Mouse (Mus musculus): ENCODE results near the gene Mink1. TPM values are rescaled to one million over a fixed set of nuclear protein-coding genes. Genes with fewer than 3 reads are reported as not detected.
"Not testable (repeated sequence)": the region's sequence is repeated elsewhere in the genome, so short reads cannot be mapped to it uniquely, and the experiment has no call there.

Mink1 gene
- polyA plus RNA-seq, 1 experiment from 2014 or later: 17.9 TPM

DNA sequence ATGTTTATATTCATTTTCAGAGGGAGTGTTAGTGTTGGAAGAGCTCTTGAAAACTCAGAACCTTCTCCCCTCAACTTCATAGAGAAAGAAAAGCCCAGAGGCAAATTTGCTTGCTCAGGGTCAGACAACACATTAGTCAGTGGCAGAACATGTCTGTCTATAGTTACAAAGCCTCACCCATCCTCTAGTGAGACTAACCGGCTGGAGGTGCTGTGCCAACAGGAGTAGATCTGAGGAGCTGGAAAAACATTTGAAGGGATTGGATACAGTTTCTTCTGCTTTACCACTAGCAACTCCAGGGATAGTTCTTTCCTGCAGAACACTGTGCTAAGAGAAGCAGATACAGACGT lies 769 bp upstream of the Mink1 start:
- H3K27ac ChIP-seq: peak overlapping the region; percentile 85
- no peak for ATAC-seq (replicated peaks)
- H3K4me1 ChIP-seq: peaks cover 39% of the 10 kb centered on the region
- no peaks in the 10 kb centered on the region for H3K36me3 ChIP-seq (replicated peaks)
- no peaks in the 10 kb centered on the region for H3K27me3 ChIP-seq (replicated peaks)
- 0% methylated on average over 2 of the region's 2 CpGs for WGBS
- H3K4me2 ChIP-seq: peak overlapping the region; percentile 76
- H3K9ac ChIP-seq: peak overlapping the region; percentile 96
- peak overlapping the region; percentile 97 for H3K4me3 ChIP-seq
- H3K9me3 ChIP-seq: no peaks in the 10 kb centered on the region

DNA sequence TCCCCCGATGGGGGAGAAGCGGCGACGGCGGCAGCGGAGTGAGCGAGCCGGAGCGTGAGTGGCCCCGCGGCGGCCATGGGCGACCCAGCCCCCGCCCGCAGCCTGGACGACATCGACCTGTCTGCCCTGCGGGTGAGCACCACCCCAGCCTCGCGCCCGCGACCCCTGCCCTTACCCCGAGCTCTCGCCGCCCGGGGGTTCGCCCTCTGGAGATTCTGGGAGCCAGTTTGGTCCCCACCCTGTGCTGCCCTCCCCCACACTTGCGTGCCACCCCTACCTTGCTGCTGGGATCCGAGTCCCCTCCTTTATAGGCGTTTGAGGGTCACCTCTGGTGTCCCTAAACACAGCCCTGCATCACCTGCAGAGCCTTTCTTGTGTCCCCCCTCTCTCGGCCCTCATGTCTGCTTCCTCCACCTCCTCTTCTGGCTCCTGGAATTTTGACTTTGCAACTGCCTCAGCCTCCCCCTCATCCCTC lies 351 bp downstream of the Mink1 start:
- Histone ChIP-seq H3K9ac (peak overlapping the region; percentile 96), H3K36me3 (replicated peaks) (no peaks in the 10 kb centered on the region), H3K27ac (peak overlapping the region; percentile 85), H3K4me2 (peak overlapping the region; percentile 76), H3K27me3 (replicated peaks) (no peaks in the 10 kb centered on the region), H3K9me3 (no peaks in the 10 kb centered on the region), H3K4me3 (peak overlapping the region; percentile 97), H3K4me1 (peaks cover 39% of the 10 kb centered on the region)
- peak; percentile 63 for ATAC-seq (replicated peaks)
- WGBS: 1% methylated on average over 27 of the region's 31 CpGs

DNA sequence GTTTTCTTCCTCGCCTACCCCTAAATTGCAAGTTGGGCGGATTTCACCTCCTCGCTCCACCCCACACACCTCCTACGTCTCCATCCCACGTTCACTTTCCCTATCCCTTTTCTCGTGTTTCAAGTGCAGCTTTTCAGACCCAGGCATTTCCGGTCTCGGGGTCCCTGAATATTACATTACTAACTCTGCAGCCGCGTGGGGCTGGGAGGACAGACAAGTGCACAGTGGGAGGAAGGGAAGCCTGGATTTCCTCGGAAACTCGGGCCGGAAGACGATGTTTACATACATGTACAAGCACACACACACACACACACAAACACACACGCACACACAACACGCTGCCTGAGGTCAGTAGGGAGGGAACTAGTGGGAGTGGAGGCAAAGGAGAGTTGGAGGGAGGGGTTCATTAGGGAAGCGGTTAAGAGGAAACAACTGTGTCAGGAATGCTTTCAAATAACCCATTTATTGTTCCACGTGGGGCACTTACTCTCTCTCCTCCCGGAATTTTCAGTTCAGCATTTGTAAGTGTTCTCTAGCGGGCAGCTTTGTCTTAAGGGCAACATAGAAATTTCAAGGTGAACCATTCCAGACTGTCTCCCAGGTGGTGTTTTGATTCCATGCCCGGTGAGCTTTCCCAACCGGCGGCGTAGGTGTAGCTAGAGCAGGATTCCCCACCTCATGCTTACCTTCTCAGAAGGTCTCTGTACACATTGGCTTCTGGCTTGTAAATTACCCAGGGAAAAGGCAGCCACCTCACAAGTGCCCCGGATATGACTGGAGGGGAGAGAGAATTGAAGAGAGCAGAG lies 992 bp downstream of the Mink1 start:
- H3K4me1 ChIP-seq: peaks cover 39% of the 10 kb centered on the region
- H3K9ac ChIP-seq: peak overlapping the region; percentile 96
- WGBS: 4% methylated on average over 25 of the region's 25 CpGs
- H3K27ac ChIP-seq: peak overlapping the region; percentile 85
- no peaks in the 10 kb centered on the region for H3K27me3 ChIP-seq (replicated peaks)
- no peaks in the 10 kb centered on the region for H3K9me3 ChIP-seq
- H3K36me3 ChIP-seq (replicated peaks): no peaks in the 10 kb centered on the region
- H3K4me2 ChIP-seq: peak overlapping the region; percentile 76
- H3K4me3 ChIP-seq: peak overlapping the region; percentile 97
- ATAC-seq (replicated peaks): no peak

DNA sequence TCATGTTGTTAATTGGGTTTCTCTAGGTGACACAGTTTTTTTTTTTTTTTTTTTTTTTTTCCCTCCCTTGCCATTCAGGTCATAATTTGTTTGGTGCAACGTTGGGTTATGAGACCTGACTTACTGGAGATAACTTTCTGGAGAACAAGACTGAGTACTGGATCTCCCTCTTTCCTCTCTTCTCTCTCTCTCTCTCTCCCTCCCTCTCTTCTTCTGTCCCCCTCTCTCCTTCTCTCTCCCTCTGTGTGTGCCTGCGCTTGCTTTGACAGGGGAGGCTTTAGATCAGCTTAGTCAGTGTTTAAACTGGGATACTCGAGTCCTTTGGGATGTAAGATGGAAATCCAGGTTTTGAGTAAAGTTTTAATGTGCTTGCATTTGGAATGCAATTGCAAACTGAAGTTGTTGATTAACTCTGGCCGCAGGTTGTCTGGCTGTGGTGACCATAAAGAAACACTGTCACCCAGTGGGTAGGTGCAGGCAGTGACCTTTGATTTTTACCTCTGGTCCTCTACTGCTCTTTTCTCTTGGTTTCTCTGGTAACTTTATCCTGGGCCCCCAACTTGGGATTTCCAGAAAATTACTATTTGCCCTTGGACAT lies 1.7 kb downstream of the Mink1 start:
- no peak overlapping the region for H3K27ac ChIP-seq
- H3K36me3 ChIP-seq (replicated peaks): no peaks in the 10 kb centered on the region
- H3K27me3 ChIP-seq (replicated peaks): no peaks in the 10 kb centered on the region
- peaks cover 39% of the 10 kb centered on the region for H3K4me1 ChIP-seq
- no peak for ATAC-seq (replicated peaks)
- H3K9me3 ChIP-seq: no peaks in the 10 kb centered on the region
- WGBS: 42% methylated on average over 4 of the region's 4 CpGs
- peak overlapping the region; percentile 97 for H3K4me3 ChIP-seq
- peak overlapping the region; percentile 96; the same call in 1 of the 2 replicates for H3K9ac ChIP-seq
- peak overlapping the region; percentile 76 for H3K4me2 ChIP-seq

DNA sequence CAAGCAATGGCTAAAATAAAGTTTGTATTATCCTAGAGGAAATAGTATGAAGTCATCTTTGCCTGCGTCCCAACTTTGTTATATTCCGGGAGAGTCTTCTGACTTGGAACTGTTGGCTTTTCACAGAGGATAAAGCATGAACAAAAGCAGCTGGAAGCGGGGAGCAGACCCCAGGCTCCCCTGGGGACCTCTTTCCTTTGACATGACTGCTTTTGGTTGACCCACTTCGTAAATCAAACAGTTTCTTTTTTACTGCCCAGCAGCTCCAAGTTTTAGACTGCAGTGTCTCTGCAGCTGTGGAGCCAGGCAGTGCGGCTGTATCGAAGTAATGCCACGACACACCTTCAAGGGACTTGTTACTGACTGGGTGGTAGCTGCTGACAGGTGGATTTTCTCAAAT lies 3.9 kb downstream of the Mink1 start:
- ATAC-seq (replicated peaks): no peak

DNA sequence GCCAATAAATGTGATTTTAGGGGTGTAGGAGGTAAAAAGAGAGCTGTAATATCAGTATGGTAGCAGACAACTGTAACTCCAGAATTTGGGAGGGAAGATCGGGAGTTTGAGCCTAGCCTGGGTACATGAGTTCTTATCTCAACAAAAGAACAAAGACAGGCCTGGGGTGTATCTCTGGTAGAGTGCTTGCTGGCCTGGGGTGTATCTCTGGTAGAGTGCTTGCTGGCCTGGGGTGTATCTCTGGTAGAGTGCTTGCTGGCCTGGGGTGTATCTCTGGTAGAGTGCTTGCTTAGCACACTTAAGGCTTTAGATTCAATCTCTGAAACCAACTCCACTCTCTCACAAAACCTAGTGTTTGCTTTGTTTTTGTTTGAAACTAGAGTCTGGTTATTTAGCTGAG lies 7.9 kb downstream of the Mink1 start:
- H3K9me3 ChIP-seq; H3K36me3 ChIP-seq (replicated peaks); ATAC-seq (replicated peaks); H3K4me3 ChIP-seq; H3K27me3 ChIP-seq (replicated peaks); H3K27ac ChIP-seq; H3K4me2 ChIP-seq; H3K9ac ChIP-seq: not testable (repeated sequence)
- WGBS: 92% methylated on average over 1 of the region's 1 CpGs
- peaks cover 10% of the 10 kb centered on the region for H3K4me1 ChIP-seq

More for the DNA sequence above, 3.9 kb downstream of the Mink1 start:
- Histone ChIP-seq H3K9me3 (no peaks in the 10 kb centered on the region), H3K27ac (no peak overlapping the region), H3K9ac (no peak overlapping the region), H3K4me1 (peaks cover 39% of the 10 kb centered on the region), H3K27me3 (replicated peaks) (no peaks in the 10 kb centered on the region), H3K4me3 (no peak overlapping the region), H3K4me2 (no peak overlapping the region), H3K36me3 (replicated peaks) (no peaks in the 10 kb centered on the region)
- 62% methylated on average over 7 of the region's 7 CpGs for WGBS

DNA sequence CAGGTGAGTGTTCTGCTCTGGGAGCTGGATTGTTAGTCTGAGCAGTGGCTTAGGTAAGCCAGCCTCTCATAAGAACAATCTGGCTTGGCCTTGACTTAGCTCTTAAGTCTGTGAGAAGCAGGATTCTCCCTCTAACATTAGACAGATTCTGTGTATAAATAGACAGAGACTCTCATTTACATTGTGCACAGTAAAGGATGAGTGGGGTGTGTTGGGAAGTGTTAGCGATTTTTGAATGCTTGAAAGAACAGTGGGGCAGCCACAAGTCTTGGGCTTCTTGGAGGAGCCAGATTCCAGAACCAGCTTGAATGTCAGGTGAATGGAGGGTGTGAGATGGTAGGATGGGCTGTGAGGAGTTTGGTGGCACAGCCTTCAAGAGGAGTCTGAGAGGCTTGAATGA lies 9.0 kb downstream of the Mink1 start:
- Histone ChIP-seq H3K9me3 (no peaks in the 10 kb centered on the region), H3K4me1 (peaks cover under 1% of the 10 kb centered on the region; the same call in 1 of the 2 replicates), H3K4me2 (no peak overlapping the region), H3K9ac (no peak overlapping the region), H3K27ac (no peak overlapping the region), H3K27me3 (replicated peaks) (no peaks in the 10 kb centered on the region), H3K4me3 (no peak overlapping the region), H3K36me3 (replicated peaks) (no peaks in the 10 kb centered on the region)
- WGBS: 89% methylated on average over 1 of the region's 1 CpGs
- ATAC-seq (replicated peaks): no peak

DNA sequence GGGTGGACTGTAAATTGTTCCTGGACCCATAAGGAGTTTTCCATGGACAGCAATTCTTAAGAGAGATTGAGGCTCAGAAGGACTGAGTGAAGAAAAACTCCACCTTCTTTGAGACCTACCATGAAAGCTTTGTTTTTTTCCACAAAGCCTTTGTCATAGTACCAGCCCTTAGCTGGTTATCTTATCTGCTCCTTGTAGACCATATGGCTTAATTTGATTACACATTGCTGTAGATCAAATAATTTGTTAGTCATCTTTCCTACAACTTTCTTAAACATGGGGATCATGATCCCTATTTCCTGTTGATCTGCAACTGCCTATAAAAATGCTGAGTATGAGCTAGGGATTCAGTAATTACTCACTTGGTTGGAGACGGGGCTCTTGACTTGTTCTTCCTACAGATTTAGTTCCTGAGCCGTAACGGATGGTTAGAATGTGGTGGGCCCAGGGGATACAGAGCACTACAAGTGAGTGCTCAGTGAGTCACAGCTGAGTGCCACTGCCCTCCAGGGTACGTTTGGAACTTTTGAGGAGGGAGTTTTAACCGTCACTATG lies 9.7 kb downstream of the Mink1 start:
- Histone ChIP-seq H3K27ac (no peak overlapping the region), H3K9ac (no peak overlapping the region), H3K4me1 (peaks cover 4% of the 10 kb centered on the region), H3K4me2 (no peak overlapping the region), H3K9me3 (no peaks in the 10 kb centered on the region), H3K36me3 (replicated peaks) (no peaks in the 10 kb centered on the region), H3K27me3 (replicated peaks) (no peaks in the 10 kb centered on the region), H3K4me3 (no peak overlapping the region)
- 56% methylated on average over 5 of the region's 5 CpGs for WGBS
- ATAC-seq (replicated peaks): no peak

DNA sequence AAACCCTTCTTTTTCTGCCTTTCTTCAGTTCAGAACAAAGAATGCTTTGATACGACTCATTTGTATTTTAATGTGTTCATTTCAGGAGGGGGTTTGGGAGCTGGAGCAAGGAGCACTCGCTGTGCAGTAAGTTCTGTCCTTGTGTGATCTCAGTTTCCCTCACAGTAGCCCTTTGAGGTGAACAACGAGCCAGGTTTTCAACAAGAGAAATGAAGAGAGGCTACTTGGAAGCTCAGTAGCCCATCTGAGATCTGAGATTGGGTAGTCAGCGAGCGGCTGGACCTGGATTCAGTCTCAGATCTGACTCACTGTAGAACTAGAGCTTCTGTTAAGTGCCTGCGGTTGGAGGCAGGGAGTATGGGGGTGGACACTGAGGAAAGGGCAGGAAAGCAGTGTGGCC lies 11.2 kb downstream of the Mink1 start:
- no peaks in the 10 kb centered on the region for H3K36me3 ChIP-seq (replicated peaks)
- H3K4me3 ChIP-seq: no peak overlapping the region
- no peaks in the 10 kb centered on the region for H3K9me3 ChIP-seq
- H3K27ac ChIP-seq: no peak overlapping the region
- ATAC-seq (replicated peaks): no peak
- H3K27me3 ChIP-seq (replicated peaks): no peaks in the 10 kb centered on the region
- H3K4me2 ChIP-seq: no peak overlapping the region
- peaks cover 13% of the 10 kb centered on the region for H3K4me1 ChIP-seq
- WGBS: 55% methylated on average over 6 of the region's 6 CpGs
- H3K9ac ChIP-seq: no peak overlapping the region

DNA sequence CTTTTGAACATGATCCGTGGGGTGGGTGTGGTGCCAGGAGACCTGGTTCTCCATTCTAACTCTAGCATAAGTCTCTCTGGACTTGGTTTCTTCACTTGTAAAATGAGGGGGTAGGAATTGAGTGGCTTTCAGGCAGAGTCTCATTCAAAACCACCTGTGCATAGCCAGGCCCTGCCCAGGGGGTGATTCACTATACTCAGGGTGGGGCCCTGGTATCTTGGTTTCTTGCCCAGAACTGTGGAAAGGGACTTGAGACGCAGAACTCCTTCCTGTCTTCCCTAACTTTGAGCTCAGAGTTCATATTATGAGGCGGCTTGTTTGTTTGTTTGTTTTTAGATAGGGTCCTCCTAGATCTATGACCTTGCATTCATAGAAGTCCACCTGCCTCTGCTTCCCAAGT lies 14.5 kb downstream of the Mink1 start:
- Histone ChIP-seq H3K27ac (no peak overlapping the region), H3K9me3 (no peaks in the 10 kb centered on the region), H3K36me3 (replicated peaks) (no peaks in the 10 kb centered on the region), H3K4me1 (peaks cover 13% of the 10 kb centered on the region), H3K9ac (no peak overlapping the region), H3K4me2 (no peak overlapping the region), H3K27me3 (replicated peaks) (no peaks in the 10 kb centered on the region), H3K4me3 (no peak overlapping the region)
- ATAC-seq (replicated peaks): no peak
- WGBS: 81% methylated on average over 3 of the region's 3 CpGs

DNA sequence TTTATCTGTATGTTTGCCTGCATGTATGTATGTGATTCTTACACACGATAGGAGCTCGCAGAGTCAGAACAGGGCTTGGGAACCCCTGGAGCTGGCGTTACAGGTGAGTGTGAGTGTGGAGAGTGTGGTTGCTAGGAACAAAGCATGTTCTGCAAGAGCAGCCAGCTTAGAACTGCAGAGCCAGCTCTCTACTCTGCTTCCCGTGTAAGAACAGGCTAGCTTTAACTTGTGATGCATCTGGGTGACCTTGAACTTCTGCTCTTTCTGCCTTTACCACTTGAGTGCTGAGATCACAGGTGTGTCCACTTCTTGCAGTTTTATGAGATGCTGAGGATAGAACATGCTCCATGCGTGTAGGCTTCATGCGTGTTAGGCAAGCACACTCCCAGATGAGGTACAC lies 16.3 kb downstream of the Mink1 start:
- Histone ChIP-seq H3K27me3 (replicated peaks) (no peaks in the 10 kb centered on the region), H3K4me1 (peaks cover 13% of the 10 kb centered on the region), H3K4me3 (no peak overlapping the region), H3K27ac (no peak overlapping the region), H3K9ac (no peak overlapping the region), H3K9me3 (no peaks in the 10 kb centered on the region), H3K4me2 (no peak overlapping the region), H3K36me3 (replicated peaks) (no peaks in the 10 kb centered on the region)
- 93% methylated on average over 6 of the region's 6 CpGs for WGBS
- ATAC-seq (replicated peaks): no peak

DNA sequence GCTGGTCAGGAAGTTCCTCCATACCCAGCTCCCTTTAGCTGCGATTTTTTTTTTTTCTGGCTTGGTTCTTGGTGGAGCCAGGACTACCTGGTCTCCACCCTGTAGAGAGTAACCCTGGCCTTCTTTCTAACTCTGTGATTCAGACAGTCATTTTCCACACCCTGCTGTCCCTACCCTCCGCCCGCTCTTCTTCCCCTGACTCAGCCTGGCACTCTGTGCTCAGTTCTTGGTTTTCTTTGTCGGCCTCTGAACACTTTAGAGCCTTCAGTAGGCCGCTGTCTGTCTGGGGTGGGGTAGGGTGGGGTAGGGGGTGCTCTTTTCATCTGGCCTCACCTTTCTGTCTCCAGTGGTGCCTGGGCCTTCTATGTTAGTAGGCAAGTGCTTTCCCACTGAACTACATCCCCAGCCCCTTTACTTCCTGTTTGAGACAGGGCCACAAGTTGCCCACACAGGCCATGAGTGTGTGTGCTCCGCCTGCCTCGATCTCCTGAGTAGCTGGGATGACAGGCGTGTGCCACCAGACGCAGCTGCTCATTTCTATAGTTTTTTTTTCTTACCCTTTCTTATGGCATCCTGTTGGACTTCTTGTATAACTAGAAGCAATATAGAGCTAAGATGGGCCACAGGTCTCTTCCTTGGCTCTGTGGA lies 17.2 kb downstream of the Mink1 start:
- H3K36me3 ChIP-seq (replicated peaks): no peaks in the 10 kb centered on the region
- no peak overlapping the region for H3K9ac ChIP-seq
- no peaks in the 10 kb centered on the region for H3K27me3 ChIP-seq (replicated peaks)
- peaks cover 20% of the 10 kb centered on the region for H3K4me1 ChIP-seq
- no peak for ATAC-seq (replicated peaks)
- H3K9me3 ChIP-seq: no peaks in the 10 kb centered on the region
- H3K4me3 ChIP-seq: no peak overlapping the region
- WGBS: 86% methylated on average over 9 of the region's 9 CpGs
- no peak overlapping the region for H3K27ac ChIP-seq
- no peak overlapping the region for H3K4me2 ChIP-seq
